Comparison of ENCODE assay signal across 11 mouse cellular contexts in the genomic region with DNA sequence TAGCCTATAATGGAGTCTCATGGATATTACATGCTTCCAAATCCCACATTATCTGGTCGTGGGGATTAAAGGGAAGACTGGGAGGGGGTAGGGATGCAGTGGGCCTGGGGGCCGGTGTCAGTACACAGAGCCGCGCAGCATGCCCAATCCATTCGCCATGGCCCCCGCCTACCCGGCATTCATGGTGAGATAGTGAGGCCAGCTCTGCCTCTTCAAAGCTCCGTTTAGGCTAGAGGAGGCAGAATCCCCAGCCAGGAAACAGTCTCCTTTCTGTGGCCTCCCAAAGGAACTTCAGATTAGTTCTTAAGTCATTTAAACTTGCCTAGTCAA. TPM values are rescaled to one million over a fixed set of nuclear protein-coding genes. Genes with fewer than 3 reads are reported as not detected.
DNase-seq lines count a peak whose midpoint lies in the region; ATAC-seq and TF ChIP-seq lines count a peak whose summit lies in the region.
"Had no signal": no experiment of that assay in that cellular context is flagged by ENCODE, and none has a peak within 500 bp of the region (broad histone marks: within the 10 kb centered on the region; RNA-seq: fewer than 3 reads in every experiment).

No protein-coding gene starts in this region.

- 39% methylated on average over 8 of the region's 8 CpGs for WGBS in heart, embryonic 14.5 days
- WGBS in heart, adult 2 months: 49% methylated on average over 8 of the region's 8 CpGs
- 24% methylated on average over 8 of the region's 8 CpGs for WGBS in hindbrain, embryonic 10.5 days
- 19% methylated on average over 8 of the region's 8 CpGs for WGBS in midbrain, embryonic 16.5 days
- 68% methylated on average over 8 of the region's 8 CpGs for WGBS in lung, adult 2 months

- H3K9me3 ChIP-seq in heart, embryonic 14.5 days (ENCODE audit: control insufficient read depth, low read length): no peaks in the 10 kb centered on the region
- H3K9me3 ChIP-seq in hindbrain, embryonic 10.5 days: no peaks in the 10 kb centered on the region
- H3K9me3 ChIP-seq in midbrain, embryonic 16.5 days (replicated peaks; ENCODE audit: control insufficient read depth, low read length, poor library complexity, severe bottlenecking): no peaks in the 10 kb centered on the region
- H3K9me3 ChIP-seq: kidney, embryonic 15.5 days had no signal

- H3K27ac ChIP-seq in heart, embryonic 14.5 days (replicated peaks in 1 of 2; ENCODE audit: control insufficient read depth in 1 of 2, insufficient read depth in 1 of 2, low read depth in 2 of 2, low read length in 2 of 2): peak overlapping the region; percentile 83
- no peak overlapping the region for H3K27ac ChIP-seq in heart, adult 2 months
- peak overlapping the region; percentile 87 for H3K27ac ChIP-seq in hindbrain, embryonic 10.5 days
- H3K27ac ChIP-seq in midbrain, embryonic 16.5 days (ENCODE audit: low read length): 0 out of 2 replicates have a peak overlapping the region, but pooled peaks have one; percentile 12
- H3K27ac ChIP-seq: kidney, embryonic 15.5 days; left cerebral cortex, adult 2 months had no signal

- H3K79me2 ChIP-seq in heart, adult 2 months (replicated peaks; ENCODE audit: control insufficient read depth, insufficient read depth, low read length): no peaks in the 10 kb centered on the region

- no peak for TF ChIP-seq POLR2A in heart, adult 2 months (IDR thresholded peaks at IDR 0.05; ENCODE audit: insufficient read depth, low read depth, low read length)
- TF ChIP-seq POLR2A in lung, adult 2 months (IDR thresholded peaks at IDR 0.05; ENCODE audit: borderline replicate concordance, extremely low read depth, low read depth, low read length): no peak

- intact Hi-C loops in heart, adult 2 months (cut with DNase I): no loop called here

- TF ChIP-seq CTCF in heart, adult 2 months (IDR thresholded peaks at IDR 0.05): no peak
- no peak for TF ChIP-seq CTCF in lung, adult 2 months (IDR thresholded peaks at IDR 0.05; ENCODE audit: insufficient read depth, low read length)

- H3K27me3 ChIP-seq in heart, embryonic 14.5 days (ENCODE audit: control insufficient read depth, insufficient read depth, low read length): no peaks in the 10 kb centered on the region
- H3K27me3 ChIP-seq in heart, adult 2 months (ENCODE audit: control insufficient read depth, insufficient read depth, low read length): peaks cover 1% of the 10 kb centered on the region
- H3K27me3 ChIP-seq in hindbrain, embryonic 10.5 days (ENCODE audit: insufficient read depth, poor library complexity, severe bottlenecking): peaks cover 30% of the 10 kb centered on the region
- H3K27me3 ChIP-seq in midbrain, embryonic 16.5 days (ENCODE audit: control insufficient read depth, insufficient read depth, low read depth, low read length): no peaks in the 10 kb centered on the region; the same call in none of the 2 replicates

- no peak for TF ChIP-seq EP300 in heart, adult 2 months (IDR thresholded peaks at IDR 0.05; ENCODE audit: insufficient read depth, low read depth, low read length)

- no peak for DNase-seq in heart, adult 2 months
- peak; percentile 72 for DNase-seq in embryo, embryonic 10 days (ENCODE audit: low spot score)
- peak; percentile 84 for DNase-seq in hindbrain, embryonic 10.5 days (ENCODE audit: low spot score)
- no peak for DNase-seq in lung, adult 2 months
- DNase-seq in spleen, postnatal 36 days (ENCODE audit: low spot score in 2 of 2): no peak
- DNase-seq in cerebellum, adult 11-12 months: no peak

- H3K9ac ChIP-seq in heart, embryonic 14.5 days (ENCODE audit: low read length): peak overlapping the region; percentile 44
- H3K9ac ChIP-seq in heart, adult 2 months (ENCODE audit: low read depth, low read length): no peak overlapping the region
- peak overlapping the region; percentile 1; the same call in 1 of the 2 replicates for H3K9ac ChIP-seq in midbrain, embryonic 16.5 days (ENCODE audit: low read depth, low read length)
- H3K9ac ChIP-seq: kidney, embryonic 15.5 days had no signal

- H3K4me3 ChIP-seq in heart, embryonic 14.5 days (ENCODE audit: control insufficient read depth in 1 of 2, insufficient read depth in 1 of 2, low read depth in 1 of 2, low read length in 2 of 2): no peak overlapping the region
- H3K4me3 ChIP-seq in heart, adult 2 months: no peak overlapping the region
- H3K4me3 ChIP-seq in hindbrain, embryonic 10.5 days: peak overlapping the region; percentile 33
- no peak overlapping the region for H3K4me3 ChIP-seq in midbrain, embryonic 16.5 days (ENCODE audit: low read depth, low read length)
- H3K4me3 ChIP-seq in lung, adult 2 months (replicated peaks; ENCODE audit: extremely low read depth, low read depth, low read length): no peak overlapping the region
- H3K4me3 ChIP-seq: kidney, embryonic 15.5 days; left cerebral cortex, adult 2 months had no signal

- no peaks in the 10 kb centered on the region for H3K36me3 ChIP-seq in heart, embryonic 14.5 days (ENCODE audit: control insufficient read depth, insufficient read depth, low read length)
- no peaks in the 10 kb centered on the region for H3K36me3 ChIP-seq in heart, adult 2 months (ENCODE audit: control insufficient read depth, insufficient read depth, low read length)
- peaks cover 7% of the 10 kb centered on the region; the same call in 1 of the 2 replicates for H3K36me3 ChIP-seq in hindbrain, embryonic 10.5 days
- no peaks in the 10 kb centered on the region for H3K36me3 ChIP-seq in midbrain, embryonic 16.5 days (ENCODE audit: control insufficient read depth, insufficient read depth, low read length)
- H3K36me3 ChIP-seq: kidney, embryonic 15.5 days had no signal

- H3K4me2 ChIP-seq in heart, embryonic 14.5 days (ENCODE audit: low read length): peak overlapping the region; percentile 43
- H3K4me2 ChIP-seq in midbrain, embryonic 16.5 days (ENCODE audit: low read length): 0 out of 2 replicates have a peak overlapping the region, but pooled peaks have one; percentile 7
- H3K4me2 ChIP-seq: kidney, embryonic 15.5 days had no signal

- ATAC-seq in heart, embryonic 14.5 days (ENCODE audit: insufficient number of reproducible peaks, insufficient read depth, low FRiP score, low read depth): no peak
- ATAC-seq in midbrain, embryonic 16.5 days: peak; percentile 72
- ATAC-seq: CD4-positive, CD25-positive, alpha-beta regulatory T cell, adult 4 months had no signal

- H3K4me1 ChIP-seq in heart, embryonic 14.5 days (ENCODE audit: control insufficient read depth in 2 of 2, insufficient read depth in 2 of 2, low read length in 2 of 2): peaks cover 30 to 40% of the 10 kb centered on the region in 2 experiments
- no peaks in the 10 kb centered on the region; the same call in none of the 2 replicates for H3K4me1 ChIP-seq in heart, adult 2 months (ENCODE audit: control insufficient read depth, insufficient read depth, low read length)
- H3K4me1 ChIP-seq in hindbrain, embryonic 10.5 days (replicated peaks): peaks cover 79% of the 10 kb centered on the region
- peaks cover 41% of the 10 kb centered on the region for H3K4me1 ChIP-seq in midbrain, embryonic 16.5 days (ENCODE audit: control insufficient read depth, insufficient read depth, low read length)
- no peaks in the 10 kb centered on the region for H3K4me1 ChIP-seq in lung, adult 2 months (ENCODE audit: control insufficient read depth, insufficient read depth, low read length)

RNA-seq across cellular contexts. Expression of a gene that starts 8.7 kb away (rescaled TPM):
- polyA plus RNA-seq in heart, embryonic 14.5 days (2014; fragmentation: Nextera tagmentation; extraction: Ambion mirVana): 3.8 and 3.9 TPM in 2 replicates
- under 1 TPM; 0.52 to 0.77 TPM for total RNA-seq in heart, adult 2 months (2021)
- 0.47 and 0.82 TPM in 2 replicates for polyA plus RNA-seq in heart, adult 2 months (2012; rRNA removed)
- polyA plus RNA-seq in hindbrain, embryonic 10.5 days (2016; fragmentation: Nextera tagmentation; extraction: Ambion mirVana): 7.3 and 13.1 TPM in 2 replicates
- 6.0 and 7.5 TPM in 2 replicates for polyA plus RNA-seq in midbrain, embryonic 16.5 days (2015; fragmentation: Nextera tagmentation; extraction: Ambion mirVana)
- polyA plus RNA-seq in lung, adult 2 months (2012; rRNA removed): 0.60 and 1.3 TPM in 2 replicates

RNA-seq across cellular contexts. Expression of a gene that starts 45.4 kb away (rescaled TPM):
- 0.15 TPM in 1 of 2 replicates, not detected in the other for polyA plus RNA-seq in heart, embryonic 14.5 days (2014; fragmentation: Nextera tagmentation; extraction: Ambion mirVana)
- under 1 TPM; 0.68 to 0.80 TPM for total RNA-seq in heart, adult 2 months (2021)
- polyA plus RNA-seq in heart, adult 2 months (2012; rRNA removed): 0.59 and 0.70 TPM in 2 replicates
- 8.8 and 19.3 TPM in 2 replicates for polyA plus RNA-seq in hindbrain, embryonic 10.5 days (2016; fragmentation: Nextera tagmentation; extraction: Ambion mirVana)
- 140 and 146 TPM in 2 replicates for polyA plus RNA-seq in midbrain, embryonic 16.5 days (2015; fragmentation: Nextera tagmentation; extraction: Ambion mirVana)
- 0.12 and 0.19 TPM in 2 replicates for polyA plus RNA-seq in lung, adult 2 months (2012; rRNA removed)
- polyA plus RNA-seq: CD4-positive, CD25-positive, alpha-beta regulatory T cell, adult 4 months had no signal

Comparison
In these comparisons a context has a peak if more than half of its experiments do, and no peak if none do; other contexts are left out.
1. DNase-seq: peak in embryo, embryonic 10 days (single experiment) and hindbrain, embryonic 10.5 days (single experiment); none in heart, adult 2 months (0 of 2), lung, adult 2 months (single experiment), spleen, postnatal 36 days (0 of 2) and cerebellum, adult 11-12 months (single experiment).